Mouse (Mus musculus): ENCODE measurements around the gene Aldh16a1.

Aldh16a1 gene

DNA sequence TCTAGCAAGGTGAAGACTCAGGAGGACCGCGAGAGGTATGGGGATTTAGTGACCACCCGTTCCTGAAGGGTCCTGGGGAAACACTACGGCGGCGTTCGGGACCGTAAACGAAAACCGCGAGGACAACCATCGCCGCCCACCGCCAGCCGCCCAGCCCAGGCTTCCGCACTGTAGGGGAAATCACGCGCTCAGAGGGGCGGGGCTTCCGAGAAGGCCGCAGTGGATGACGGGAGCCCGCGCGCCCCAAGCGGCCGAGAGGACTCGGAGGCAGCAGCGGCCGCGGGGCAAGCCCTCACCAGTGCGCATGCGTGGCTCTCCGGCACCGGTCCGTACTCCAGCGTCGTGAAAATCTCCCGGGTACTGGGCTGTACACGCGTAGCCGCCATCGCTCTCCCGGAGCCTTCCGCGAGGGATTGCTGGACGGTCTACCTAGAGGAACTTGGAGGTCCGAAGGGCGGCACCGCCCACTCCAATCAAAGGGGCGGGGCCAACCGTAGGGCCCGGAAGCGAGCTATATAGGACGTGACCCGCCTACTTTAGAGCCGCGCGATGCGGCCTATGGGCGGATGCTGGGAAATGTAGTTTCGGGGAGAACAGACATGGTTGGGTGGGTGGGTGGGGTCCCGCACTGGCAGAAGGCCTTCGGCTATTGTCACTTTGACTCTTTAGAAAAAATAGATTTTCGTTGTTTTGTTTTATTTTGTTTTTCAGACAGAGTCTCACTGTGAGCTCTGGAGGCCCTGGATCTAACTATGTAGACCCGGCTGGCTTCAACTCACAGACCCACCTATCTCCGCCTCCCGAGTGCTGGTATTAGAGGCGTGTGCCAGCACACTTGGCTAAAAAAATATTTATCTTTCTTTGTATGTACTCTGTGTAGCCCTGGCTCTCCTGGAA, at the start of gene Aldh16a1, which contains the start of gene Pih1d1:
TSS of gene Aldh16a1 (minus strand) at position 489 of the 897 bp plus-strand sequence.
TSS of gene Pih1d1 (plus strand) at position 208 of the 897 bp plus-strand sequence.
- DNase-seq (ENCODE audit: low read depth, low spot score) = peak; percentile 98

- DNase-seq (ENCODE audit: low read depth, low spot score) = no peak
These were observed 48.3 kb upstream of the Aldh16a1 start for GRCm38 (mm10) chr7:45202654-45203053.

GRCm38 (mm10) chr7:45198961-45199360, 44.6 kb upstream of the Aldh16a1 start:
- no peak for DNase-seq (ENCODE audit: low read depth, low spot score)

- DNase-seq (ENCODE audit: low read depth, low spot score) = peak; percentile 76
These were observed 44.1 kb upstream of the Aldh16a1 start for GRCm38 (mm10) chr7:45198435-45198834.

DNA sequence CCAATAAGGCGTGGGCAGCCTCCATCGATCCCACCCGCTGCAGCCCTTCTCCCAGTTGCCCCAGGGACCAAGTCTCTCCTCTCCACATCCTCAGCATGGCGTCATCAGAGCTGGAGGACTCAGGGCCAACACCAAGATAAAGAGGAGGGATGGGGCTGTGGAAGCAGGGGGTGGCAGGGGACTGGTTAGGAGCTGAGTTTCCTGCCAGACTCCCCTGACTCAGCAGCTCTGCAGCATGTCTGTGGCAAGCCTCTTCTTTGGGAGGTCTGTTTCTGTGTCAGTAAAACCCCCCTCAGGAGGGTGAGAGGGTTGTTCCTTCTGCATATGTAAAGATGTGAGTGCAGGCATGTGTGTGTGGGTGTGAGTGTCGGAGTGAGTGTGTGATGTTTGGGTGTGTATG, 42.6 kb upstream of the Aldh16a1 start:
- DNase-seq (ENCODE audit: low read depth, low spot score) = no peak

GRCm38 (mm10) chr7:45196176-45196535, 41.8 kb upstream of the Aldh16a1 start:
- no peak for DNase-seq (ENCODE audit: low read depth, low spot score)

- no peak for DNase-seq (ENCODE audit: low read depth, low spot score)
These were observed 41.2 kb upstream of the Aldh16a1 start for GRCm38 (mm10) chr7:45195341-45196175.

GRCm38 (mm10) chr7:45193871-45194785, 39.7 kb upstream of the Aldh16a1 start:
- no peak for DNase-seq (ENCODE audit: low read depth, low spot score)

DNA sequence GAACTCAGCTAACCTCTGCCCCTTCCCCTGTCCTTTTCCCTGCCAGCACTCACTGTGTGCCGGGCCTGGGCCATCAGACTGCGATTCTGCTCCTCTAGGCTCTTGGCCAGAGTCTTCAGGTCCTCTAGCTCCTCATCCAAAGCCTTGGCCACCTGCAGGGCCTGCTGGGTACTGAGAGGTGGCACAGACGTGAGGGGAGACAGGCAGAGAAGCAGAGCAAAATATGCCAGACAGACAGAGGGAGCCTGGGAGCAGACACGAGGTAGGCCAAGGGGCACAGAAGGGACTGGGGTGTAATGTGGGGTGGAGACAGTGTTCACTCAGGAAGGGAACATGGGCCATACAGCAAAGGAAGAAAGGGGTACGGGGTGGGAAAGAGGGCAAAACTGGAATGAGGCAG, 39.0 kb upstream of the Aldh16a1 start:
- no peak for DNase-seq (ENCODE audit: low read depth, low spot score)

- no peak for DNase-seq (ENCODE audit: low read depth, low spot score)
These were observed 38.4 kb upstream of the Aldh16a1 start for GRCm38 (mm10) chr7:45192585-45193310.

GRCm38 (mm10) chr7:45191803-45192363, 37.5 kb upstream of the Aldh16a1 start:
- peak; percentile 52 for DNase-seq (ENCODE audit: low read depth, low spot score)

GRCm38 (mm10) chr7:45191161-45191560, 36.8 kb upstream of the Aldh16a1 start:
- DNase-seq (ENCODE audit: low read depth, low spot score) = no peak

- no peak for DNase-seq (ENCODE audit: low read depth, low spot score)
These were observed 35.8 kb upstream of the Aldh16a1 start for GRCm38 (mm10) chr7:45190186-45190585.

- DNase-seq (ENCODE audit: low read depth, low spot score) = no peak
These were observed 35.2 kb upstream of the Aldh16a1 start for GRCm38 (mm10) chr7:45189600-45189999.

DNA sequence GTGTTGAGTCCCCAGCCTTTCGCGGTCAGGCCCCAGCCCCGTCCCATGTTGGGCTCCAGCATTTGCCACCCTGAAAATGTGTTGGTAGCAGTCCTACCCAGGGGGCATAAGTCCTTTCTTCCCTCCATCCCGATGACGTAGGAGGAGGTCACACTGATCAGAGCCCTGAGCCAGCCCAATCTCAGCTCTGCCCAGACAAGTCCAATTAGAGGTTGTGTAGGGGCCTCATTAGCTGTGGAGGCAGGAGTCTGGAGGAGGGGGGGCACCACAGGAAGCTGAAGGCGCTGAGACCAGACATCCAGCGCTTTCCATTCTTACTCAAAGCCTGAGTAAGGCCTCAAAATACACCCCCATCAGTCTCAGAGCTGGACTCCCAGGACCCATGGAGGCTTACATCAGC, 31.5 kb upstream of the Aldh16a1 start:
- DNase-seq (ENCODE audit: low read depth, low spot score) = no peak

DNA sequence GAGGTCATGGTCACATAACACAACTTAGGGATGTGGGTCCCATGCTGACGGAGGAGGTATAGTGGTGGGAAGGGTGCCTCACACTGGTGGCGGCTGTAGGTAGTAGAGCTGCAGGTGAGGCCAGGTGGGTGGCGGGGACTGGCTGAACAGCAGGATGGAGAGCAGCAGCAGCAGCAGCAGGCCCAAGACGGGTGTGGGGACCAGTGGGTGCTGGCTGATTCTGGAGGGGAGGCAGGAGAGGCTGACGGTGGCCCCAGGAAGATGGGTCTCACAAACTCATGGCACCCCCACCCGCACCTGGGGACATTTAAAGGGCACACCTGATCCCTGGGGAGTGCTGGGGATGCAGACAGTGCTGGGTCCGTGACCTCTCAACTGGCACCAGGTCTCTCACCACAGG, 29.3 kb upstream of the Aldh16a1 start:
- DNase-seq (ENCODE audit: low read depth, low spot score) = no peak

DNA sequence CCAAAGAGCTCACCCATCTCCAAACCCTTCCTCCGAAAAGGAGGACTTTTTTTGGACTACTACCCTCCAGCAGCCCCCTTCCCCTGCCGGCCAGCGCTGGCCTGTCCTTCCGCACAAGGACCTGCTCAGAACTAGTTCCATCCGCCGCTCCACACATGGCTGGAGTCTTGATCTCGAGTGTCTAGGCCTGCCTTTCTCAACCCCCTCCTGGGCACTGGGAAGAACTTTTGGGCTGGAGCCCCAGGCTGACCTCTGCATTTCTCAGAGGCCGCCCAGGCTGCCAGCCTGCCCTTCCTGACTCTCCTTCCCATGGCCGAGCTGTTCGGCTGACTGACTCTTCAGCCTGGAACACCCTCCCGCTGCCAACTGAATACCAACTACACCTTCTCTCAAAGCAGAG, 28.2 kb upstream of the Aldh16a1 start:
- no peak for DNase-seq (ENCODE audit: low read depth, low spot score)

GRCm38 (mm10) chr7:45182199-45182601, 27.8 kb upstream of the Aldh16a1 start:
- peak; percentile 97 for DNase-seq (ENCODE audit: low read depth, low spot score)

GRCm38 (mm10) chr7:45181540-45181939, 27.2 kb upstream of the Aldh16a1 start:
- peak; percentile 58 for DNase-seq (ENCODE audit: low read depth, low spot score)

GRCm38 (mm10) chr7:45180896-45181477, 26.6 kb upstream of the Aldh16a1 start, which contains the start of gene Pth2:
Gene Pth2 (plus strand): TSS chr7:45180995.
- no peak for DNase-seq (ENCODE audit: low read depth, low spot score)
